Mouse (Mus musculus): ENCODE data around the gene Golga7b. TPM values are rescaled to one million over a fixed set of nuclear protein-coding genes. Genes with fewer than 3 reads are reported as not detected.

Gene Golga7b
- total and polyA plus RNA-seq, 3 experiments, result 0.11 TPM; not detected in 2

DNA sequence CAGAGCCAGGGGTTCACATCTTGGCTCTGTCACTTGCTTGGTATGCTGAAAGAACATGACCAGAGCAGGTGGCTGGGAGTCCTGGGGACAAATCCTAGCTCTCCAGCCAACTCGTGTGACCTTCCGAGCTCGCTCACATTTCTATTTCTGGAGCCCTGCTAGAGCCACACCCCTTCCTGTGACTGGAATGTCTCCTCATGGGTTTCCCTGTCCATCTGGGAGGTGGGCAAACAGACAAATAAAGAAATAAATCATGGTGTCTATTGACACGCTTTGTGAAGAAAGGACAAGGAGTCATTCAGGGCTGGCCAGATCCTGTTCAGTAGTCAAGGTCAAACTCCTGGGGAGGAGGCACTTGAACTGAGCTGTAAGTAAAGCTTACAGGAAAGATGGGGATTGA lies 41.0 kb downstream of the Golga7b start:
- no peak for ATAC-seq (ENCODE audit: extremely low read depth, insufficient number of reproducible peaks, low FRiP score, poor library complexity, severe bottlenecking)
- H3K4me3 ChIP-seq (ENCODE audit: low read depth, low read length), result no peak overlapping the region
- no peaks in the 10 kb centered on the region for H3K4me1 ChIP-seq (ENCODE audit: insufficient read depth, low read depth, low read length)
- H3K9me3 ChIP-seq (replicated peaks), result no peaks in the 10 kb centered on the region
- TF ChIP-seq CTCF (IDR thresholded peaks at IDR 0.05; ENCODE audit: low read depth, low read length) (no peak), GATA1 (IDR thresholded peaks at IDR 0.05; ENCODE audit: borderline replicate concordance, low read length) (no peak), TAL1 (conservative IDR thresholded peaks at IDR 0.05; ENCODE audit: low read depth, low read length) (no peak), POLR2AphosphoS5 (IDR thresholded peaks at IDR 0.05; ENCODE audit: insufficient replicate concordance, low read depth, low read length) (no peak), GATA2 (IDR thresholded peaks at IDR 0.05; ENCODE audit: borderline replicate concordance, low read depth, low read length) (no peak)
- H3K27me3 ChIP-seq (ENCODE audit: insufficient read depth, low read length), result peaks cover 5% of the 10 kb centered on the region
- DNase-seq (ENCODE audit: low spot score), result no peak
- H3K36me3 ChIP-seq (replicated peaks), result no peaks in the 10 kb centered on the region

DNA sequence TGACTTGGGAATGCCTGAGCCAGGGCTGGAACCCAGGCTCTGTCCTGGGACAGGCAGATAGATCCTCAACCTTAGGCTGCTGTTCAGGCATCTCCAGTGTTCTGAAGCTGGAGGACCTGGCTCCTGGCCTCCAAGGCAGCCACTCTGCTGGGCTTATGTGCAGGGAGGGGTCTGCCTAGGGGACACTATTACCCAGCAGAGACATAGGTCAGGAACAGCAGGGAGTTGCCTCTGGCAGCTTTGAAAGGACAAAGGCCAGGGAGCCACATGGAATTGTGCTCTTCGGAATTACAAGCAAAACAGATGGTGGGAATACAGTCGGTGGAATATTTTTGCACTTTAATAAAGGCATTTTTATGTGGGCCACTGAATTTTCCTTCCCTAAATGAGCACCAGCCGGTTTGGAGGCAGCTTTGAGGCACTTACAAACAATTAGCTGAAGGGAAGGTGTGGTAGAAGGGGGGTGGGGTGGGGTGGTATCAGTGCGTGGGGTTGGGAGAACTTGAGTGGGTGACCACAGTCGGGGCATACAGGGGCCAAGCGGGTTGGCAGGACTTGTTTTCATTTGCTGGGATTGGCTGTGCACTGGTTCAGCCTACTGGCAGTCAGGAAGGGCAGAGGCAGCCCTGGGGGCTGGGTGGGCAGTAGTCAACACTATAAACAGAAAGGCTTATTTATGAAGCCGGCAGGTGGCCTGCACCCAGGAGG lies 43.7 kb downstream of the Golga7b start:
- DNase-seq (ENCODE audit: low spot score) (no peak), ATAC-seq (ENCODE audit: extremely low read depth, insufficient number of reproducible peaks, low FRiP score, poor library complexity, severe bottlenecking) (no peak)
- Histone ChIP-seq H3K9me3 (replicated peaks) (no peaks in the 10 kb centered on the region), H3K27me3 (ENCODE audit: insufficient read depth, low read length) (peaks cover 5% of the 10 kb centered on the region), H3K4me1 (ENCODE audit: insufficient read depth, low read depth, low read length) (no peaks in the 10 kb centered on the region), H3K4me3 (ENCODE audit: low read depth, low read length) (no peak overlapping the region), H3K36me3 (replicated peaks) (no peaks in the 10 kb centered on the region)
- TF ChIP-seq GATA1 (IDR thresholded peaks at IDR 0.05; ENCODE audit: borderline replicate concordance, low read length) (no peak), GATA2 (IDR thresholded peaks at IDR 0.05; ENCODE audit: borderline replicate concordance, low read depth, low read length) (no peak), TAL1 (conservative IDR thresholded peaks at IDR 0.05; ENCODE audit: low read depth, low read length) (no peak), CTCF (IDR thresholded peaks at IDR 0.05; ENCODE audit: low read depth, low read length) (no peak), POLR2AphosphoS5 (IDR thresholded peaks at IDR 0.05; ENCODE audit: insufficient replicate concordance, low read depth, low read length) (no peak)

DNA sequence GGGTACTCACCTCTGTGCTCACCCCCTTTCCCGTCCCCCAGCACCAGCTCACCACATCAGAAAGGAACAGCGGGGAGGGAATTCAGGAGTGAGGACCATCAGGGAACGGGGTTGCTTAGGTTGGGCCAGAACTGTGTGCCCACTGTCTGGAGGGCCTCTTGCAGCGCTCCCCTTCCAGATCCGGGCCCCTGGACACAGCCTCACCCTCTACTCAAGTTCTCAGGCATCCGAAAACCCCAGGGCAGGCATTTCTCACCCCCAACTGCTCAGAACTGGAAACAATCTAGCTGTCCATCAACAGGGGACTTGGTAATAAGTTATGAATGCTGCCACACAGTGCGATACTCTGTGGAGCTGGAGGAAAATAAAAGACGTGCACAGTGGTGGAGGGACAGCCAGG lies 44.7 kb downstream of the Golga7b start:
- DNase-seq (ENCODE audit: low spot score), result no peak
- no peak for ATAC-seq (ENCODE audit: extremely low read depth, insufficient number of reproducible peaks, low FRiP score, poor library complexity, severe bottlenecking)
- Histone ChIP-seq H3K36me3 (replicated peaks) (no peaks in the 10 kb centered on the region), H3K27me3 (ENCODE audit: insufficient read depth, low read length) (peaks cover 5% of the 10 kb centered on the region), H3K4me3 (ENCODE audit: low read depth, low read length) (no peak overlapping the region), H3K9me3 (replicated peaks) (no peaks in the 10 kb centered on the region), H3K4me1 (ENCODE audit: insufficient read depth, low read depth, low read length) (no peaks in the 10 kb centered on the region)
- TF ChIP-seq GATA1 (IDR thresholded peaks at IDR 0.05; ENCODE audit: borderline replicate concordance, low read length), result no peak

DNA sequence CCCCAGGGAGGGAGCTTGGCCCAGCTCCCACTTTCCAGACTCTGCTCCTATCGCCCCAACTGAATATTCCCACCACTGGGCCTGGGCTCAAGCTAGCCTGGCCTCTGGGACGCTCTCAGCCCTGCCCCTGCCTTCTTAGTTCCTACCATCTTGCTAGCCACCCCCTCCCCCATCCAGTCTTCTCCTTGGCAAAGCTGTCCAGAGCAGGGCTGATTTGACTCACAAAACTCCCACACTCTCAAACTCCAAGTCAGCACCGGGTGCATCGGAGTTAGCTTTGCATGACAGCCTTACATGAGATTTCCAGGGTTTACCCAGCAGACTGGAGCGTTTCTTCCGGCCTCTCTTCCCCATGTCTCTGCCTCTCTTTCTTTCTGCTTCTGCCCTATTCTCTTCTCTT lies 45.8 kb downstream of the Golga7b start:
- Histone ChIP-seq H3K4me1 (ENCODE audit: insufficient read depth, low read depth, low read length) (no peaks in the 10 kb centered on the region), H3K27me3 (ENCODE audit: insufficient read depth, low read length) (peaks cover 3% of the 10 kb centered on the region), H3K36me3 (replicated peaks) (no peaks in the 10 kb centered on the region), H3K9me3 (replicated peaks) (no peaks in the 10 kb centered on the region), H3K4me3 (ENCODE audit: low read depth, low read length) (no peak overlapping the region)
- ATAC-seq (ENCODE audit: extremely low read depth, insufficient number of reproducible peaks, low FRiP score, poor library complexity, severe bottlenecking), result no peak
- TF ChIP-seq GATA2 (IDR thresholded peaks at IDR 0.05; ENCODE audit: borderline replicate concordance, low read depth, low read length) (no peak), CTCF (IDR thresholded peaks at IDR 0.05; ENCODE audit: low read depth, low read length) (no peak), GATA1 (IDR thresholded peaks at IDR 0.05; ENCODE audit: borderline replicate concordance, low read length) (no peak), TAL1 (conservative IDR thresholded peaks at IDR 0.05; ENCODE audit: low read depth, low read length) (no peak), POLR2AphosphoS5 (IDR thresholded peaks at IDR 0.05; ENCODE audit: insufficient replicate concordance, low read depth, low read length) (no peak)
- DNase-seq (ENCODE audit: low spot score), result no peak

DNA sequence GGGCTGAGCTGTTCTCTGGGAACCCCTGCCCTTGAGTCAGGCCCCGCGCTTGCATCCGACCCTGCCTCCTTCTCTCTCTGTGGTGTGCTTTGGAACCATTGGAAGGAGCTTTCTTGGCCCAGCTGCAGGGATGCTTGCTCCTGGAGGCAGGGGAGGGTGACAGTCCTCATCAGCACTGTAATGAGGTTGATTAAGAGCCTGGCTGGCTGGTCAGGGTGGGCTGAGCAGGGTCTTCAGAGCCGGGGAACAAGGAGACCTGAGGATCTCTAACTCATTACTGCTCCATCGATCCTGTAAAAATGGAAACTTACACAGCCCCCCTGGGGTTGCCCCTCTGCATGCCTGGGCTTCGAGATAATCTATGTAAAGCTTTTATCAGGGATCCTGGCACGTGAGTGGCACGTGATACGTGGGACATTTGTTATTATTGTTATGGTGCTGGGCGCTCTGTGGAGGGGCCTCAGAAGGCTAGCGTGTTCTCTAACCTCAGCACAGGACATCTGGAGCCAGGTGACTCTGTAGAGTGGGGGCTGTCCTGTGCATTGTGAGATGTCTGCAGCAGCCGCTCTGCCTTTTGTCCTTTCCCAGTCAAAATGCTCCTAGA lies 55.9 kb downstream of the Golga7b start:
- H3K4me3 ChIP-seq (ENCODE audit: low read depth, low read length), result no peak overlapping the region
- DNase-seq (ENCODE audit: low spot score) (no peak), ATAC-seq (ENCODE audit: extremely low read depth, insufficient number of reproducible peaks, low FRiP score, poor library complexity, severe bottlenecking) (no peak)
- H3K36me3 ChIP-seq (replicated peaks), result no peaks in the 10 kb centered on the region
- TF ChIP-seq POLR2AphosphoS5 (IDR thresholded peaks at IDR 0.05; ENCODE audit: insufficient replicate concordance, low read depth, low read length) (no peak), GATA1 (IDR thresholded peaks at IDR 0.05; ENCODE audit: borderline replicate concordance, low read length) (no peak), CTCF (IDR thresholded peaks at IDR 0.05; ENCODE audit: low read depth, low read length) (no peak), TAL1 (conservative IDR thresholded peaks at IDR 0.05; ENCODE audit: low read depth, low read length) (no peak), GATA2 (IDR thresholded peaks at IDR 0.05; ENCODE audit: borderline replicate concordance, low read depth, low read length) (no peak)
- H3K27me3 ChIP-seq (ENCODE audit: insufficient read depth, low read length), result peaks cover 7% of the 10 kb centered on the region; the same call in 1 of the 2 replicates
- H3K9me3 ChIP-seq (replicated peaks), result no peaks in the 10 kb centered on the region
- no peaks in the 10 kb centered on the region for H3K4me1 ChIP-seq (ENCODE audit: insufficient read depth, low read depth, low read length)

DNA sequence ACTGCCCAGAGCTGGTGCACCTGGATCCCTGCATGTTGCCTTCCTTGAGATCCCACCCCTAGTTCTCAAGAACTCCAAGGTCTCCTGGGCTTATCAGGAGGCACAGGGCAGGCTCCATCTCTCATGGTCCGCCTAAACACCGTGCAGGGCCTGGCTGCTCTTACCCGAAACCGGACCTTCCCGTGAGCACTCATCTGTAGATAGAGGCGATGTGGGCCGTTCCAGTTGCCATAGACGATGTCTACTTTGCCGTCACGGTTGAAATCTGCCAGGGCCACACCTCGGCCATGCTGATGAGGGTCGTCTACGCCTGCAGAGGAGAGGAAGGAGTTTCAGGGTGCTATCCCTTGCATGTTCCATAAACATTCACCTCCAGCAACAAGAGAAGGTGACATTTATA lies 57.1 kb downstream of the Golga7b start:
- H3K9me3 ChIP-seq (replicated peaks), result no peaks in the 10 kb centered on the region
- H3K36me3 ChIP-seq (replicated peaks), result no peaks in the 10 kb centered on the region
- DNase-seq (ENCODE audit: low spot score) (no peak), ATAC-seq (ENCODE audit: extremely low read depth, insufficient number of reproducible peaks, low FRiP score, poor library complexity, severe bottlenecking) (no peak)
- no peak overlapping the region for H3K4me3 ChIP-seq (ENCODE audit: low read depth, low read length)
- H3K4me1 ChIP-seq (ENCODE audit: insufficient read depth, low read depth, low read length), result no peaks in the 10 kb centered on the region
- H3K27me3 ChIP-seq (ENCODE audit: insufficient read depth, low read length), result peaks cover 14% of the 10 kb centered on the region
- no peak for TF ChIP-seq GATA1 (IDR thresholded peaks at IDR 0.05; ENCODE audit: borderline replicate concordance, low read length)
- no peak for TF ChIP-seq TAL1 (conservative IDR thresholded peaks at IDR 0.05; ENCODE audit: low read depth, low read length)
